Mouse (Mus musculus) macrophage (primary cell): Measurements from ENCODE around the gene Thap2. TPM values are rescaled to one million over a fixed set of nuclear protein-coding genes. Genes with fewer than 3 reads are reported as not detected.

Source experiments
- H3K27ac ChIP-seq: fragments of 350-480 bp; formaldehyde crosslinking; 2 replicates; pipeline ENCODE4 v1.9.0; 2021
- H3K36me3 ChIP-seq: fragments of 350-480 bp; formaldehyde crosslinking; 2 replicates; pipeline ENCODE4 v1.9.0; 2021; ENCODE audit errors: inconsistent target
- H3K4me3 ChIP-seq: fragments of 350-480 bp; formaldehyde crosslinking; 2 replicates; pipeline ENCODE4 v1.9.0; 2021; ENCODE audit errors: inconsistent target
- H3K79me2 ChIP-seq: fragments of 350-480 bp; formaldehyde crosslinking; 2 replicates; pipeline ENCODE4 v1.9.0; 2021; ENCODE audit errors: inconsistent target
- WGBS: methylation state at CpG from one replicate; pipeline ENCODE4 v1.1.7; 2026; ENCODE audit warnings: inconsistent platforms; ENCODE audit not compliant: missing documents; 5-methylcytosine and 5-hydroxymethylcytosine counted together
- polyA plus RNA-seq: library from polyadenylated mRNA; stranded (reverse); fragments of 250-400 nt; gene quantifications from 3 replicates; pipeline ENCODE4 v1.2.4, GENCODE M21; 2018; ENCODE audit warnings: inconsistent platforms

Thap2 gene
- polyA plus RNA-seq, 1 experiment from 2014 or later: 4.7 TPM

GRCm38 (mm10) chr10:115363151-115363550 lies 21.1 kb downstream of the Thap2 start:
- Histone ChIP-seq H3K79me2 (peaks cover 38% of the 10 kb centered on the region), H3K27ac (peak overlapping the region; percentile 85), H3K36me3 (peaks cover 11% of the 10 kb centered on the region; the same call in 1 of the 2 replicates), H3K4me3 (peak overlapping the region; percentile 56)
- 68% methylated on average over 4 of the region's 4 CpGs for WGBS

- peak overlapping the region; percentile 85 for H3K27ac ChIP-seq
- 8% methylated on average over 9 of the region's 9 CpGs for WGBS
- H3K36me3 ChIP-seq: peaks cover 16% of the 10 kb centered on the region; the same call in 1 of the 2 replicates
- peaks cover 38% of the 10 kb centered on the region for H3K79me2 ChIP-seq
- peak overlapping the region; percentile 56 for H3K4me3 ChIP-seq
Observed at GRCm38 (mm10) chr10:115362623-115362964, 21.6 kb downstream of the Thap2 start.

- Histone ChIP-seq H3K79me2 (peaks cover 38% of the 10 kb centered on the region), H3K4me3 (peak within 1 kb of the TSS; percentile 59), H3K36me3 (peaks cover 22% of the 10 kb centered on the region; the same call in 1 of the 2 replicates), H3K27ac (peak within 1 kb of the TSS; percentile 85)
- WGBS: under 1% methylated on average over 50 of the region's 58 CpGs
Observed at GRCm38 (mm10) chr10:115361840-115362622, 22.2 kb downstream of the Thap2 start, which contains the start of gene Tmem19. Gene Tmem19, minus strand, starts transcription at chr10:115362501.

GRCm38 (mm10) chr10:115359066-115359465 lies 25.2 kb downstream of the Thap2 start:
- 86% methylated on average over 7 of the region's 7 CpGs for WGBS
- peaks cover 35% of the 10 kb centered on the region; the same call in 1 of the 2 replicates for H3K36me3 ChIP-seq
- H3K27ac ChIP-seq: no peak overlapping the region
- no peak overlapping the region for H3K4me3 ChIP-seq
- peaks cover 38% of the 10 kb centered on the region for H3K79me2 ChIP-seq

- no peak overlapping the region for H3K27ac ChIP-seq
- H3K36me3 ChIP-seq: peaks cover 35% of the 10 kb centered on the region; the same call in 1 of the 2 replicates
- H3K79me2 ChIP-seq: peaks cover 38% of the 10 kb centered on the region
- H3K4me3 ChIP-seq: no peak overlapping the region
- WGBS: 96% methylated on average over 17 of the region's 17 CpGs
Observed at GRCm38 (mm10) chr10:115358216-115358919, 25.9 kb downstream of the Thap2 start.

- Histone ChIP-seq H3K4me3 (no peak overlapping the region), H3K79me2 (peaks cover 29% of the 10 kb centered on the region), H3K27ac (no peak overlapping the region), H3K36me3 (peaks cover 35% of the 10 kb centered on the region; the same call in 1 of the 2 replicates)
- WGBS: 96% methylated on average over 5 of the region's 7 CpGs
Observed at GRCm38 (mm10) chr10:115356106-115356505, 28.1 kb downstream of the Thap2 start.

- H3K4me3 ChIP-seq: no peak overlapping the region
Observed at GRCm38 (mm10) chr10:115355016-115355415, 29.2 kb downstream of the Thap2 start.

GRCm38 (mm10) chr10:115354553-115354952 lies 29.7 kb downstream of the Thap2 start:
- Histone ChIP-seq H3K36me3 (peaks cover 35% of the 10 kb centered on the region; the same call in 1 of the 2 replicates), H3K79me2 (peaks cover 14% of the 10 kb centered on the region; the same call in 1 of the 2 replicates), H3K27ac (no peak overlapping the region), H3K4me3 (no peak overlapping the region)
- WGBS: 96% methylated on average over 6 of the region's 6 CpGs

More at GRCm38 (mm10) chr10:115355016-115355415, 29.2 kb downstream of the Thap2 start:
- H3K27ac ChIP-seq: no peak overlapping the region
- WGBS: 98% methylated on average over 6 of the region's 6 CpGs
- H3K79me2 ChIP-seq: peaks cover 18% of the 10 kb centered on the region; the same call in 1 of the 2 replicates
- H3K36me3 ChIP-seq: peaks cover 35% of the 10 kb centered on the region; the same call in 1 of the 2 replicates

GRCm38 (mm10) chr10:115350810-115351397 lies 33.3 kb downstream of the Thap2 start:
- Histone ChIP-seq H3K4me3 (no peak overlapping the region), H3K79me2 (no peaks in the 10 kb centered on the region), H3K27ac (no peak overlapping the region), H3K36me3 (peaks cover 12% of the 10 kb centered on the region; the same call in 1 of the 2 replicates)
- 75% methylated on average over 2 of the region's 2 CpGs for WGBS

GRCm38 (mm10) chr10:115349509-115349908 lies 34.7 kb downstream of the Thap2 start:
- Histone ChIP-seq H3K4me3 (no peak overlapping the region), H3K79me2 (no peaks in the 10 kb centered on the region), H3K36me3 (peaks cover 7% of the 10 kb centered on the region; the same call in 1 of the 2 replicates), H3K27ac (no peak overlapping the region)
- 98% methylated on average over 7 of the region's 7 CpGs for WGBS

GRCm38 (mm10) chr10:115349029-115349428 lies 35.2 kb downstream of the Thap2 start:
- Histone ChIP-seq H3K36me3 (peaks cover 7% of the 10 kb centered on the region; the same call in 1 of the 2 replicates), H3K79me2 (no peaks in the 10 kb centered on the region), H3K4me3 (no peak overlapping the region), H3K27ac (no peak overlapping the region)
- WGBS: 100% methylated on average over 9 of the region's 10 CpGs

- no peak overlapping the region for H3K27ac ChIP-seq
- H3K36me3 ChIP-seq: peaks cover 7% of the 10 kb centered on the region; the same call in 1 of the 2 replicates
- WGBS: 91% methylated on average over 5 of the region's 6 CpGs
- no peaks in the 10 kb centered on the region for H3K79me2 ChIP-seq
- no peak overlapping the region for H3K4me3 ChIP-seq
Observed at GRCm38 (mm10) chr10:115348131-115348530, 36.1 kb downstream of the Thap2 start.

GRCm38 (mm10) chr10:115346444-115346843 lies 37.8 kb downstream of the Thap2 start:
- Histone ChIP-seq H3K79me2 (no peaks in the 10 kb centered on the region), H3K27ac (no peak overlapping the region)

GRCm38 (mm10) chr10:115342771-115343425 lies 41.3 kb downstream of the Thap2 start:
- Histone ChIP-seq H3K27ac (0 out of 2 replicates have a peak overlapping the region, but pooled peaks have one; percentile 24), H3K4me3 (no peak overlapping the region), H3K79me2 (no peaks in the 10 kb centered on the region), H3K36me3 (peaks cover 37% of the 10 kb centered on the region)
- 32% methylated on average over 4 of the region's 4 CpGs for WGBS

More at GRCm38 (mm10) chr10:115346444-115346843, 37.8 kb downstream of the Thap2 start:
- no peak overlapping the region for H3K4me3 ChIP-seq
- peaks cover 18% of the 10 kb centered on the region for H3K36me3 ChIP-seq
